Mouse (Mus musculus): ENCODE measurements around the gene Nid2. TPM values are rescaled to one million over a fixed set of nuclear protein-coding genes. Genes with fewer than 3 reads are reported as not detected.

The Nid2 gene
- polyA plus RNA-seq, 1 experiment from 2014 or later, result 5.9 TPM

DNA sequence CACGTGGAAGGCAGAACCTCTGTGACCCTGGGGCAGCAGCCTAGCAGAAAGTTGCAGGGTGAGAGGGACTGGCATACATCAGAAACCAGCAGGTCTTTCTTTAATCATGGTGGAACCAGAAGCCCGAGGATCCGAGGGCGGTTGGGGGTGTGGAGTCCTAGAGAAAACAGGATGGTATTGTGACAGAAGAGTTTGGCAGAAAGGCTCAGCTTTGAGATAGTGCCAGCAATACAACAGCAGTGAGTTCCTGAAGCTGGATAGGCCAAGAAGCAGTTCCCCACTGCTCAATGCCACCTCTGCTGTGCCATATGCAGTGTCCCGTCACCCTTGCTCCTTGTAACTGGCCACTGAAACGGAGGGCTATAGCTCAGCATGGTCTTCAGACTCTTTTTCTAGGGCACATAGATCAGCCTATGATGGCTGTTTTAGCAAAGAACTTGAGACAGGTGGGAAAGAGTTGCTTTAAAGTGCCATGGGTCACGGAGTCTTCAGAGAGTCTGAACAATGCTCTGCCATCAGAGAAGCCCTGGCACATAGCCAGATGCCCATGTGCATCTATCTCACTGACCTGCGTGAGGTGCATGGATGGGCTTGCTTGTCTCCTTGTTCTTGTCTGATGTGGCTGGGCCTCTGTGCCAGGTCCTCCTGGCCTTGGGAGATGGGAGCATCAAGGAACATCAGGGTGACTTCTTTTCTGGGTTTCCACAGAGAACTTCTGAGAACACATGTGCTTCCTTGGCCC lies 50.6 kb downstream of the Nid2 start:
- no peak overlapping the region for H3K27ac ChIP-seq (ENCODE audit: low read depth)
- ATAC-seq, result no peak
- H3K4me1 ChIP-seq (ENCODE audit: insufficient read depth), result no peaks in the 10 kb centered on the region
- H3K9me3 ChIP-seq (ENCODE audit: low read length), result no peaks in the 10 kb centered on the region
- H3K27me3 ChIP-seq (ENCODE audit: insufficient read depth, low read length), result no peaks in the 10 kb centered on the region
- H3K9ac ChIP-seq (replicated peaks), result no peak overlapping the region
- TF ChIP-seq EP300 (IDR thresholded peaks at IDR 0.05; ENCODE audit: low read depth) (no peak), CTCF (IDR thresholded peaks at IDR 0.05; ENCODE audit: low read depth) (no peak)
- DNase-seq, result no peak
- H3K36me3 ChIP-seq (replicated peaks; ENCODE audit: insufficient read depth, low read length), result peaks cover 7% of the 10 kb centered on the region; the same call in 1 of the 2 replicates
- H3K4me3 ChIP-seq (ENCODE audit: low read depth, low read length), result no peak overlapping the region
- no peak overlapping the region for H3K4me2 ChIP-seq (ENCODE audit: low read depth, low read length)
- 80% methylated on average over 8 of the region's 8 CpGs for WGBS (ENCODE audit: insufficient replicate concordance)

DNA sequence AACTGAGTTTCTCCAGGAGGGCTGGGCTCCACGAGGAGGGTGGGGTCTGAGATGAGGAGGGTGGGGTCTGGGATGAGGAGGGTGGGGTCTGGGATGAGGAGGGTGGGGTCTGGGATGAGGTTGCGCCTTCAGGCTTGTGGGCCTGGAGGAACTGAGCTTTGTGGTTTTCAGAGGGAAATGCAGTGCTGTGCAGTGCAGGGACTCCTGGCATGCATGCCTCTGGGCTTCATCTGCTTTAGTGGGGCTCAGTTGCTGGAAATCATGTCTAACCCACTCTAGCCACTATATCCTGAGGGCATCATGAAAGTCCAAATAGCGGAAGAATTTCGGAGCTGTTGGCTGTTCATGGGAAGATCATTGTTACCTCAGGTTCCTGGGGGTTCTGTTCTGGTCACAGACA lies 52.2 kb downstream of the Nid2 start:
- 50% methylated on average over 4 of the region's 4 CpGs for WGBS (ENCODE audit: insufficient replicate concordance)
- H3K36me3 ChIP-seq (replicated peaks; ENCODE audit: insufficient read depth, low read length), result 0 out of 2 replicates have a peak, but pooled peaks cover 7% of the 10 kb centered on the region

GRCm38 (mm10) chr14:19803623-19804022 lies 52.6 kb downstream of the Nid2 start:
- no peak overlapping the region for H3K4me2 ChIP-seq (ENCODE audit: low read depth, low read length)
- DNase-seq (no peak), ATAC-seq (no peak)
- no peaks in the 10 kb centered on the region for H3K27me3 ChIP-seq (ENCODE audit: insufficient read depth, low read length)
- H3K9ac ChIP-seq (replicated peaks), result no peak overlapping the region
- H3K36me3 ChIP-seq (replicated peaks; ENCODE audit: insufficient read depth, low read length), result 0 out of 2 replicates have a peak, but pooled peaks cover 5% of the 10 kb centered on the region
- no peak overlapping the region for H3K4me3 ChIP-seq (ENCODE audit: low read depth, low read length)
- no peak for TF ChIP-seq CTCF (IDR thresholded peaks at IDR 0.05; ENCODE audit: low read depth)
- no peak for TF ChIP-seq EP300 (IDR thresholded peaks at IDR 0.05; ENCODE audit: low read depth)
- H3K4me1 ChIP-seq (ENCODE audit: insufficient read depth), result no peaks in the 10 kb centered on the region
- H3K9me3 ChIP-seq (ENCODE audit: low read length), result no peaks in the 10 kb centered on the region
- 57% methylated on average over 10 of the region's 10 CpGs for WGBS (ENCODE audit: insufficient replicate concordance)
- H3K27ac ChIP-seq (ENCODE audit: low read depth), result no peak overlapping the region

More for the DNA sequence above, 52.2 kb downstream of the Nid2 start:
- H3K4me3 ChIP-seq (ENCODE audit: low read depth, low read length), result no peak overlapping the region
- no peak overlapping the region for H3K9ac ChIP-seq (replicated peaks)
- DNase-seq (no peak), ATAC-seq (no peak)
- H3K27me3 ChIP-seq (ENCODE audit: insufficient read depth, low read length), result no peaks in the 10 kb centered on the region
- H3K4me1 ChIP-seq (ENCODE audit: insufficient read depth), result no peaks in the 10 kb centered on the region
- H3K9me3 ChIP-seq (ENCODE audit: low read length), result no peaks in the 10 kb centered on the region
- no peak overlapping the region for H3K4me2 ChIP-seq (ENCODE audit: low read depth, low read length)
- TF ChIP-seq CTCF (IDR thresholded peaks at IDR 0.05; ENCODE audit: low read depth) (no peak), EP300 (IDR thresholded peaks at IDR 0.05; ENCODE audit: low read depth) (no peak)
- no peak overlapping the region for H3K27ac ChIP-seq (ENCODE audit: low read depth)

GRCm38 (mm10) chr14:19807339-19807738 lies 56.3 kb downstream of the Nid2 start:
- H3K9ac ChIP-seq (replicated peaks), result no peak overlapping the region
- H3K9me3 ChIP-seq (ENCODE audit: low read length), result no peaks in the 10 kb centered on the region
- H3K36me3 ChIP-seq (replicated peaks; ENCODE audit: insufficient read depth, low read length), result peaks cover 19% of the 10 kb centered on the region
- TF ChIP-seq CTCF (IDR thresholded peaks at IDR 0.05; ENCODE audit: low read depth) (no peak), EP300 (IDR thresholded peaks at IDR 0.05; ENCODE audit: low read depth) (no peak)
- H3K27ac ChIP-seq (ENCODE audit: low read depth), result no peak overlapping the region
- H3K4me1 ChIP-seq (ENCODE audit: insufficient read depth), result no peaks in the 10 kb centered on the region
- DNase-seq, result no peak
- H3K4me3 ChIP-seq (ENCODE audit: low read depth, low read length), result no peak overlapping the region
- H3K4me2 ChIP-seq (ENCODE audit: low read depth, low read length), result no peak overlapping the region
- ATAC-seq, result peak; percentile 49; the same call in 1 of the 2 replicates
- 77% methylated on average over 3 of the region's 3 CpGs for WGBS (ENCODE audit: insufficient replicate concordance)
- no peaks in the 10 kb centered on the region for H3K27me3 ChIP-seq (ENCODE audit: insufficient read depth, low read length)

DNA sequence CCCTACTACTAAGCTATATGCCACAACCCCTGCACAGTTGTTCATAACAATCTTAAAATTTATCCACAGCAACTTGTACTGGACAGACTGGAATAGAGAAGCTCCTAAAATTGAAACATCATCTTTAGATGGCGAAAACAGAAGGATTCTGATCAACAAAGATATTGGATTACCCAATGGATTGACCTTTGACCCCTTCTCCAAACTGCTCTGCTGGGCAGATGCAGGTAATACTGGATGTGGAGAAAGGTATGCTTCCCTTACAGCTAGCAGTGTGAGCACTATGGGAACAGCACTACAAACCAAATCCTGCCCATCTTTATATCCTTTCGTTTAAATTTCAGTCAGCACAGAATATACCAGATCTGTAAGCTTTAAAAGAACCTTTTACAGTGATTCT lies 56.8 kb downstream of the Nid2 start:
- Histone ChIP-seq H3K36me3 (replicated peaks; ENCODE audit: insufficient read depth, low read length) (peaks cover 22% of the 10 kb centered on the region), H3K4me1 (ENCODE audit: insufficient read depth) (no peaks in the 10 kb centered on the region), H3K4me3 (ENCODE audit: low read depth, low read length) (no peak overlapping the region), H3K27ac (ENCODE audit: low read depth) (no peak overlapping the region), H3K9me3 (ENCODE audit: low read length) (no peaks in the 10 kb centered on the region), H3K9ac (replicated peaks) (no peak overlapping the region), H3K4me2 (ENCODE audit: low read depth, low read length) (no peak overlapping the region), H3K27me3 (ENCODE audit: insufficient read depth, low read length) (no peaks in the 10 kb centered on the region)
- 70% methylated on average over 2 of the region's 2 CpGs for WGBS (ENCODE audit: insufficient replicate concordance)
- TF ChIP-seq EP300 (IDR thresholded peaks at IDR 0.05; ENCODE audit: low read depth) (no peak), CTCF (IDR thresholded peaks at IDR 0.05; ENCODE audit: low read depth) (no peak)
- ATAC-seq, result peak; percentile 58; the same call in 1 of the 2 replicates
- DNase-seq, result no peak

- no peak for ATAC-seq
- TF ChIP-seq CTCF (IDR thresholded peaks at IDR 0.05; ENCODE audit: low read depth) (no peak), EP300 (IDR thresholded peaks at IDR 0.05; ENCODE audit: low read depth) (no peak)
- H3K27me3 ChIP-seq (ENCODE audit: insufficient read depth, low read length), result no peaks in the 10 kb centered on the region
- 84% methylated on average over 10 of the region's 10 CpGs for WGBS (ENCODE audit: insufficient replicate concordance)
- no peaks in the 10 kb centered on the region for H3K9me3 ChIP-seq (ENCODE audit: low read length)
- no peak for DNase-seq
- H3K27ac ChIP-seq (ENCODE audit: low read depth), result no peak overlapping the region
- H3K4me1 ChIP-seq (ENCODE audit: insufficient read depth), result no peaks in the 10 kb centered on the region
- no peak overlapping the region for H3K4me3 ChIP-seq (ENCODE audit: low read depth, low read length)
- H3K4me2 ChIP-seq (ENCODE audit: low read depth, low read length), result no peak overlapping the region
- H3K36me3 ChIP-seq (replicated peaks; ENCODE audit: insufficient read depth, low read length), result peaks cover 36% of the 10 kb centered on the region
- H3K9ac ChIP-seq (replicated peaks), result no peak overlapping the region
Measured at GRCm38 (mm10) chr14:19809934-19810333, 58.9 kb downstream of the Nid2 start.

Measured in liver, postnatal 0 days (tissue).